Mouse (Mus musculus): Measurements from ENCODE around the gene Bloc1s5. TPM values are rescaled to one million over a fixed set of nuclear protein-coding genes. Genes with fewer than 3 reads are reported as not detected.

Gene Bloc1s5
- polyA plus RNA-seq, 1 experiment from 2014 or later: 24.7 TPM

Other genes with a start within 250 kb of the Bloc1s5 start
- 87.7 and 98.7 TPM in 2 replicates for gene Txndc5, start 106.3 kb downstream of the Bloc1s5 start, polyA plus RNA-seq (2015; fragmentation: Nextera tagmentation; extraction: Ambion mirVana)
- 101 and 108 TPM in 2 replicates for gene Eef1e1, start 23.9 kb upstream of the Bloc1s5 start, polyA plus RNA-seq (2015; fragmentation: Nextera tagmentation; extraction: Ambion mirVana)